Mouse (Mus musculus) neural tube, embryonic 10.5 days (tissue): ENCODE data around the gene 2010005H15Rik.
"Not testable (repeated sequence)": the region's sequence is repeated elsewhere in the genome, so short reads cannot be mapped to it uniquely, and the experiment has no call there.

Source experiments
- DNase-seq: peaks from one replicate; pipeline ENCODE4 v3.0.0-alpha.2; 2017; ENCODE audit warnings: low spot score; ENCODE audit errors: extremely low spot score

Gene 2010005H15Rik

GRCm38 (mm10) chr16:36221168-36221567 is at the start of gene 2010005H15Rik:
Gene 2010005H15Rik (plus strand): TSS chr16:36221468.
- DNase-seq, result not testable (repeated sequence)

GRCm38 (mm10) chr16:36176108-36176507 is 45.2 kb upstream of the 2010005H15Rik start:
- DNase-seq, result no peak

GRCm38 (mm10) chr16:36179910-36180309 is 41.4 kb upstream of the 2010005H15Rik start:
- no peak for DNase-seq

GRCm38 (mm10) chr16:36183912-36184311 is 37.4 kb upstream of the 2010005H15Rik start, which contains the start of gene Gm5483:
Gene Gm5483 (plus strand): TSS chr16:36184212.
- DNase-seq, result not testable (repeated sequence)

- no peak for DNase-seq
Observed at GRCm38 (mm10) chr16:36199226-36199625, 22.0 kb upstream of the 2010005H15Rik start.

- DNase-seq, result no peak
Observed at GRCm38 (mm10) chr16:36203846-36204245, 17.4 kb upstream of the 2010005H15Rik start.

GRCm38 (mm10) chr16:36205684-36206083 is 15.6 kb upstream of the 2010005H15Rik start:
- not testable (repeated sequence) for DNase-seq

GRCm38 (mm10) chr16:36209967-36210453 is 11.3 kb upstream of the 2010005H15Rik start, which contains the start of gene Gm5416:
Gene Gm5416 (plus strand): TSS chr16:36210403.
- DNase-seq, result no peak

- not testable (repeated sequence) for DNase-seq
Observed at GRCm38 (mm10) chr16:36260585-36260984, 39.3 kb downstream of the 2010005H15Rik start.

GRCm38 (mm10) chr16:36276796-36277195 is 55.5 kb downstream of the 2010005H15Rik start, which contains the start of gene Stfa1:
Gene Stfa1 (plus strand): TSS chr16:36276951.
- not testable (repeated sequence) for DNase-seq

GRCm38 (mm10) chr16:36289140-36289539 is 67.9 kb downstream of the 2010005H15Rik start:
- no peak for DNase-seq
